Mouse (Mus musculus): ENCODE results near the gene Ech1.

- no peak for TF ChIP-seq POLR2A (IDR thresholded peaks at IDR 0.05; ENCODE audit: borderline replicate concordance, low read depth, low read length)
- no peak for TF ChIP-seq CTCF (IDR thresholded peaks at IDR 0.05; ENCODE audit: low read depth, low read length)
These were observed 22.0 kb upstream of the Ech1 start for GRCm38 (mm10) chr7:28802846-28803588.
